Mouse (Mus musculus): ENCODE measurements at regions not wholly inside any gene's neighbourhood (a gene's known extent, or its start where the extent isn't known, plus 50 kb on each side); places are given as distances from the start of the nearest gene placed in this dataset.
"Not testable (repeated sequence)": the region's sequence is repeated elsewhere in the genome, so short reads cannot be mapped to it uniquely, and the experiment has no call there.

DNA sequence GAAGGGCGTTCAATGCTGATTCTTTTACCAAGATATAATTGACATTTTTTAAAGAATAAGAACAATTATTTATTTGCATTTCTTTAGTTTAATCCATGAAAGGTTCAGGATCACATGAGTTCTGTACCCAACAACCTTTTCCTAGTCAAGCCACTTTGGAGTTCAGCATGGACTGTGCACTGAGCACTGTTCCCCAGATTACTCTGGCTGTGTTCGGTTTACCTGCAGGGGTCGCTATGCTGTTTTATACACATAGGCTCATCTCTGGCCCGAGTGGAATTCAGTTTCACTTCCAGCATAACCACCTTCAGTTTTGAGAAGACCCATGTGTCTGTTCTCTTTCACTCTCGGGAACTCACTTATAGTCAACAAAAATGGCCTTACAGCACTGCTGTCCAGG, 93.5 kb upstream of the Smarcad1 start:
- not testable (repeated sequence) for DNase-seq (ENCODE audit: low spot score in 2 of 2)

DNA sequence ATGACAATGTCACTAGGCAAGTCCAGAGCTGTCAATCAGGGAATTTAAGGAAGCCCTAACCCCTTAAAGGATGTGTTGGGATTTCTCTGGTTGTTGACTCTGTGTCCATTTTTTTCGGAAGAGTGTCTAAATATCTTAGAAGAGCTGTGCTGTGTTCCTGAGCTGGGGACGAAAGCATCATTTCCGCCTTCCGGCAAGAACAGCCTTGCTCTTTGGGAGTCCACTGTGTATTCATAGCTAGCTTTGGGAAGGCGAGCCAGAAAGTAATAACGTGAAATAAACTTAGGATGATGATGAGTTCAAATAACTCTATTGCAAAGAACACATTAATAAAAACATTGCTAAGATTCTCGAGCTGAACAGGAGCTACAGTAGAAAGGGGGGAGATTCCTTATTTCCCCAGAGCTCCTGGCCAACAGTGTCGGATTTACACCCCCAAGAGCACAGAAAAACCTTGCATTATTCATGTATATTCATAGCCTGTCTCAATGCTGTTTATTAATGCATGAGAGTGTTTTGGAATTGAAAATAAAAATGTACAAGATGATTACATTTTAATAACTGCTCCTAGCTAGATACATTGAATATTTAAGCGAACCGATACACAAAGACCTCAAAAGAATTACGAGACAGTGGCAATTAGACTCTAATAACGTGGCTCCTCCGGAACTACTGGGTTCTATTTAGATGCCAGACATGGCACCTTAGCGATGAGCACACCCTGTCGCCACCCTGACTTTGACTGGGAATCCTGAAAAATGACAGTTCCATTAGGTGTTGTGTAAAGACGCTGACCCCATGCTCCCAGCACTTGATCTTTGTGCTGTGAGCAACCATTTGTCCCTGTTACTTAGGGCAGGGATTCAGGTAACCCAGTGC, 80.5 kb upstream of the Smarcad1 start:
- no peak for DNase-seq (ENCODE audit: low spot score in 2 of 2)

DNA sequence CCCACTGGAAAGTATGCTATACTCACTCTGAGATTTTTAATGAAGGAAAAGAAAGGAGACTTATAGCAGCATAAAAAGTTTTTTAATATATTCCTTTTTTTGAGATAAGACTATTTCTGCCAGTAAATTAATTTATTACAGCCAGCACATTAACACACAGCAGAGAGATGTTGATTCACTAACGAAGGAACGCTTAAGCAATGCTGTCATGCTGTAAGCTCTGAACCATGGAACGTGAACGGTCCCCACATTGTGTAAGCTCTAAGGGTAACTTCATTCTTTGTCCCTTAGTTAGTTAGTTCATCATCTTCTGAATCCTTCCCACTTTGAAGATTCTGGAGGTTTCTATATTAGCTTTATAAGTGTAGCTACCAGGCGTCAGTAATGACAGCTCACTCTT, 79.8 kb upstream of the Smarcad1 start:
- no peak for DNase-seq (ENCODE audit: low spot score in 2 of 2)

DNA sequence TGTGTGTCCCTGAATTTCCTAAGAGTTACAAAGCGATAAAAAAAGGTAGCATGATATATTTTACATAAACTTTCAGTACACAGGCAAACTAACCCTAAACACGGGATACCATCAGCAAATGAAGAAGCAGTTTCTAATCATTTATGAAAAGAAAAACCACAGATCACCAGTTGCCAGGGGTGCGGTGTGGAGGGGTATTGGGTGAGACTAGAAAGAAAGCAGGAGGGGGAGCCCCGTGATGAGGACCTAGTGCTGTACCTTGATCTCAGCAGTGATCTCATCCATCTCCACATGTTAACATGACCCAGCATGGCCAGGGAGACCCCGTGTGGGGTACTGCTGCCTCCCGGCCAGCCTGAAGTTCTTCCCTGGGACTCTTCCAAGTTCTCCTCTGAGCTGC, 77.7 kb upstream of the Smarcad1 start:
- DNase-seq (ENCODE audit: low spot score in 2 of 2) = no peak

DNA sequence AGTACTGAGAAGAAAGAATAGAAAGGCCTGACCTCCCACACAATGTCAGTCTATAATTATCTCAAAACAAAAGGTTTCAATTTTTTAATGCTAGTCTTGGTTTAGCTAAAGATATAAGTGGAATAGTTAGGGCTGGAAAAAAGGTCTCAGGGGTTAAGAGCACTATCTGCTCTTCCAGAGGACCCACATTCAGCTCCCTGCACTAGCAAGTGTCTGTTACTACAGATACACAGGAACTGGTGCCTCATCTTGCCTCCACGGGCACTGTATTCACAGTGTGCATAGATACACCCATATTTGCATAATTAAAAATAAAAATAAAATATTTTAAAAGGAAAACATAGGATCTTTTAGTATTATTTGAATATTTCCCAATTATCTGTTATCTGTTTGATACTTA, 77.2 kb upstream of the Smarcad1 start:
- DNase-seq (ENCODE audit: low spot score in 2 of 2) = no peak

DNA sequence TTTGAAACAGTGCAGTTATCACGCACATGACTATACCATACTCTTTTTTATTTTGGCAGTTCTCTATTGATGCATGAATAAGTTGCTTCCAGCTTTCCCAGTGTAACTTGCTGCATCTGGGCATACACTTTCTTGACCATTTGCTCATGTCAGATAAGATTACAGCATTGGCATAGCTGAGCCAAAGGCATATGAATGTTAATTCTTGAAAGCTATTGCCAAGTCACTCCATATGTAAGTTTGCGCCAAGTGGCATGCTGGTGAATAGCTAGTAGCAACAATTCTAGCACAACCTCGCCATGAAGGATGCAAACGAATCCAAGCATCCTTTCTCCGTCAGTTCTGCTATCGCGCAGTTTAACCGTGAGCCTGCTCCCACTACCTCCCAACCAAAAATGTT, 72.2 kb upstream of the Smarcad1 start:
- no peak for DNase-seq (ENCODE audit: low spot score in 2 of 2)

DNA sequence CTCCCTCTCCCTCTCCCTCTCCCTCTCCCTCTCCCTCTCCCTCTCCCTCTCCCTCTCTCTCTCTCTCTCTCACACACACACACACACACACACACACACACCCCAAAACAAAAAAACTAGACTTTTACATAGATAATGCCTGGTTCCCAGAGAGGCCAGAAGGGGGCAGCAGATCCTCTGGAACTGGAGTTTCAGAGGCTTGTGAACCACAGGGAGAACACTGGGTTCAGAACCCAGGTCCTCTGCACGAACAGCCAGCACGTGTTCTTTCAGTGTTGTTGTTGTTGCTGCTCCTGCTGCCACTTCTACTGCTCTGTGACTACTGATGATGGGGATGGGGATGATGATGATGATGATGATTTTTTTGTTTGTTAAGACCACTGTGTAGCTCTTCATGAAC, 68.4 kb upstream of the Smarcad1 start:
- peak in 1 of 2 experiments; percentile 1 for DNase-seq (ENCODE audit: low spot score in 2 of 2)

DNA sequence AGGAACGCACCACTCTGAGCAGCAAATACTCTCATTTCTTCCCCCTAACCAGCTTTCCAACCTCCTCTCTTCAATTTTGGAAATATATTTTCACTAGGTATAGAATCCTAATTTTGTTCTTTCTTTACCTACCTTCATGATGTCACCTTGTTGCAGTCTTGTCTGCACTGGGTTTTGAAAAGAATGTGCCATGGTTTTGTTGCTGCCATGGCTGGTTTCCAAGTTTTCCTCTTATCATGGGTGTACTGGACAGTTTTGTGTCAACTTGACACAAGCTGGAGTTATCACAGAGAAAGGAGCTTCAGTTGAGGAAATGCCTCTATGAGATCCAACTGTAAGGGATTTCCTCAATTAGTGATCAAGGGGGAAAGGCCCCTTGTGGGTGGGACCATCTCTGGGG, 67.9 kb upstream of the Smarcad1 start:
- DNase-seq (ENCODE audit: low spot score in 2 of 2) = not testable (repeated sequence)

DNA sequence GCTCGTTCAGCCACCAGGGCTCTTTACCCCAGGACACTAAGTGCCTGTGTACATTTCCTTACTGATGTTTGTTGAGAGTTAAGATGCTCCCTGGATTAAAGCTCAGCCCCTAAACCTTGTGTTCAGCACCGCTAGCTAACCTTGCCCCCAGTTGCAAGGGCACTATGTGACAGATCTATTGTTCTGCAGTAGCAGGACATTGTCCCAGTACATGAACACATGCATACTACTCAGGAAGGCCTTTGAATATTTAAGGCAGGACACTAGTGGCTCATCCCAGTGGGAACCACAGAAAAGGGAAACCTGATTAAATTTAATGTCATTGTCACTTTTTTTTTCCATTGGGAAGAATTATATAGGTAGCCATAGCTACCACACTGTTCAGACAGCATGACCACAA, 60.3 kb upstream of the Smarcad1 start:
- no peak for DNase-seq (ENCODE audit: low spot score in 2 of 2)
